Mouse (Mus musculus) kidney, postnatal 0 days (tissue): ENCODE measurements around the gene Trp73. TPM values are rescaled to one million over a fixed set of nuclear protein-coding genes. Genes with fewer than 3 reads are reported as not detected.

Experiments
- ATAC-seq: fragments of 200-750 bp; cut with Nextera tagmentation; replicated peaks from 2 replicates; pipeline ENCODE4 v1.8.0; 2017; ENCODE audit warnings: low read depth, moderate number of reproducible peaks, moderate TSS enrichment, moderate library complexity; ENCODE audit not compliant: low FRiP score
- DNase-seq: peaks from one replicate; pipeline ENCODE4 v3.0.0-alpha.2; 2016; ENCODE audit warnings: low spot score
- H3K27ac ChIP-seq: fragments of 300-500 bp; sonication (generic); 2 replicates; pipeline ENCODE4 v1.5.1; 2014; ENCODE audit warnings: mild to moderate bottlenecking
- H3K27me3 ChIP-seq: fragments of 300-500 bp; sonication (generic); 2 replicates; pipeline ENCODE4 v1.6.1; 2014; ENCODE audit warnings: low read length, mixed read lengths; ENCODE audit not compliant: insufficient read depth
- H3K36me3 ChIP-seq: fragments of 300-500 bp; sonication (generic); 2 replicates; pipeline ENCODE4 v1.6.1; 2014; ENCODE audit warnings: low read length, mixed read lengths; ENCODE audit not compliant: insufficient read depth
- H3K4me1 ChIP-seq: fragments of 300-500 bp; sonication (generic); replicated peaks from 2 replicates; pipeline ENCODE4 v1.6.1; 2014; ENCODE audit warnings: antibody characterized with exemption, low read length, mixed read lengths; ENCODE audit not compliant: insufficient read depth
- H3K4me2 ChIP-seq: fragments of 300-500 bp; sonication (generic); 2 replicates; pipeline ENCODE4 v1.6.1; 2014; ENCODE audit warnings: mild to moderate bottlenecking, low read length, moderate library complexity, mixed read lengths
- H3K4me3 ChIP-seq: fragments of 300-500 bp; sonication (generic); replicated peaks from 2 replicates; pipeline ENCODE4 v1.5.1; 2014; ENCODE audit warnings: low read depth, low read length
- H3K9ac ChIP-seq: fragments of 300-500 bp; sonication (generic); 2 replicates; pipeline ENCODE4 v1.6.1; 2014; ENCODE audit warnings: low read depth, low read length
- H3K9me3 ChIP-seq: fragments of 300-500 bp; sonication (generic); replicated peaks from 2 replicates; pipeline ENCODE4 v1.6.1; 2016; ENCODE audit warnings: low read length, inconsistent platforms, mixed read lengths
- CTCF ChIP-seq: IDR thresholded peaks from 2 replicates; pipeline ENCODE4 v1.5.1; 2016; ENCODE audit warnings: antibody characterized with exemption, low read depth, mild to moderate bottlenecking, moderate library complexity
- WGBS: fragments of 180-500 bp; shearing (Covaris S2); extraction: QIAGEN DNeasy Blood & Tissue Kit; methylation state at CpG from one replicate; pipeline ENCODE4 v1.1.7; 2014; 5-methylcytosine and 5-hydroxymethylcytosine counted together
- polyA plus RNA-seq: library from polyadenylated mRNA; unstranded; fragments of >200 nt; fragmentation: Nextera tagmentation; extraction: Ambion mirVana; gene quantifications from 2 replicates; pipeline ENCODE4 v1.2.1, GENCODE M21; 2015

Gene Trp73
- polyA plus RNA-seq, 1 experiment from 2014 or later, result 0.25 TPM

DNA sequence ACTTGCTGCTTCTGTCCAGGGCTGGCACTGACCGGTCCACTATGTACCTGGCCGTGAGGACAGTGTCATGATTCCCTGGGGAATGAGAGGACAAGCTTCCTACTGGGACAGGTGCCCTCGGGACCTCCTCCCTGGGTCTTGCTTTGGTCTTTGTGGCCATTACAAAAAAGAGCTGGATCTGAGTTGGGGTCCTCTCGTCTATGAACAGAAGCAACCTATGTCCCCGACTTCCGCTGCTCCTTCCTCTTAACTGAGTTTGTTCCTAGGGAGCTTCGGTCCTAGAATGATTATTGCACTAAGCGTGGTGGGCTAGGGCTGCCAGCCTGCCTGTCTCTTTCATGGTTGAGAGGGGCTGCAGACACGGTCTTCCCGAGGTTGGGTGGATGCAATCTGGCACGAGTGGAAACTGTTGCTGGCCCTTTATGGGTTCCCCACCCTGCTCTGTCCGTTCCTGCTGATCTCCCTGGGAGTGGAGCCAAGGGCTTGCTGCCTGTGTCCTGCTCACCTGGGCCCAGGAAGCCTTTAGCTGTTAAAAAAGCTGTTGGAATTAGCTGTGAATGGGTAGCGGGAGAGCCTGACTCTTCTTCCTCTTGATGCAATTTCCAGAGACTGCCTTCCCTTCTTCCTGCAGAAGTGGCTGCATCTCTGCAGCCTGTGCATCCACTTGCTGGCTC is 32.1 kb upstream of the Trp73 start:
- H3K9ac ChIP-seq, result no peak overlapping the region
- peak overlapping the region; percentile 67 for H3K4me2 ChIP-seq
- no peak for TF ChIP-seq CTCF
- H3K9me3 ChIP-seq, result no peaks in the 10 kb centered on the region
- H3K27ac ChIP-seq, result no peak overlapping the region
- ATAC-seq (no peak), DNase-seq (no peak)
- H3K4me3 ChIP-seq, result peak overlapping the region; percentile 43; the same call in 1 of the 2 replicates
- 41% methylated on average over 13 of the region's 13 CpGs for WGBS
- peaks cover 40% of the 10 kb centered on the region for H3K27me3 ChIP-seq
- H3K4me1 ChIP-seq, result peaks cover 14% of the 10 kb centered on the region; the same call in 1 of the 2 replicates
- no peaks in the 10 kb centered on the region for H3K36me3 ChIP-seq

GRCm38 (mm10) chr4:154171151-154171930 is 31.3 kb upstream of the Trp73 start:
- H3K27me3 ChIP-seq, result peaks cover 40% of the 10 kb centered on the region
- peak overlapping the region; percentile 67 for H3K4me2 ChIP-seq
- TF ChIP-seq CTCF, result no peak
- peaks cover 14% of the 10 kb centered on the region; the same call in 1 of the 2 replicates for H3K4me1 ChIP-seq
- 2% methylated on average over 37 of the region's 37 CpGs for WGBS
- H3K36me3 ChIP-seq, result no peaks in the 10 kb centered on the region
- peak overlapping the region; percentile 42 for H3K9ac ChIP-seq
- DNase-seq (peak; percentile 40), ATAC-seq (no peak; the same call in 1 of the 2 replicates)
- H3K9me3 ChIP-seq, result no peaks in the 10 kb centered on the region
- peak overlapping the region; percentile 43 for H3K4me3 ChIP-seq
- H3K27ac ChIP-seq, result no peak overlapping the region

DNA sequence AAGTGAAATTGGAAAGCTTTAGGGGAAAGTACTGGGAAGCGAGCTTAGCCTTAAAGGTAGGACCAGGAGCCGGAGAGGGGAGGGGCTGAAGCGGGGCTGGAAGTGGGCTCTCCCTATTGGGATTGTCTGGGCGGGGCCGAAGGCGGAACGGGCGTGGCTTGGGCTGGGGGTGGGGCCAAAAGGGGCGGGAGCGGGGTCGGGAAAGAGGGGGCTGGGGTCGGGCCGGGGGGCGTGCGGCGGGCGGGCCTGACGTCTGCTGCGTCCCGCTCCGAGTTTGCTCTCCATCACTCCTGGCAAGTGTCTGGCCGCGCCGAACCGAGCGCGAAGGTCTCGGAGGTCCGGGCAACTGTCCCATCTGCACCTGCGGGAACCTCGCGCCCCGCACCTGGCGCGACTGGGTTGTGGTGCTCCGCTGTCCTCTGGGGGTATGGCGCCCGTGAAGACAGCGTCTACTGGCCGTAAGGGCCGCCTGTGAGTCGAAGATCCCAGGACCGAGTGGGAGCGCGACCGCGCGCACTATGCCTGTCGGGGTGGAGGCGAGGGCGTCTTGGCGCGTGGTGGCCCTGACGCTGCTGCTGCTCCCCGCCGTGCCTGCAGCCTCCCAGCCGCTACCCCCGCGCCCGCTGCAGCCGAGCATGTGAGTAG is 30.6 kb upstream of the Trp73 start, which contains the start of gene Megf6:
Megf6 (plus strand) TSS at position 225 of the 645 bp plus-strand sequence.
- peak within 1 kb of the TSS; percentile 67 for H3K4me2 ChIP-seq
- H3K27ac ChIP-seq, result no peak within 1 kb of the TSS
- WGBS, result under 1% methylated on average over 56 of the region's 61 CpGs
- peak within 1 kb of the TSS; percentile 43 for H3K4me3 ChIP-seq
- H3K9ac ChIP-seq, result peak within 1 kb of the TSS; percentile 42
- no peaks in the 10 kb centered on the region for H3K9me3 ChIP-seq
- peaks cover 40% of the 10 kb centered on the region for H3K27me3 ChIP-seq
- H3K4me1 ChIP-seq, result peaks cover 14% of the 10 kb centered on the region; the same call in 1 of the 2 replicates
- ATAC-seq (peak; percentile 59; the same call in 1 of the 2 replicates), DNase-seq (peak; percentile 57)
- no peak for TF ChIP-seq CTCF
- no peaks in the 10 kb centered on the region for H3K36me3 ChIP-seq

- peak overlapping the region; percentile 67 for H3K4me2 ChIP-seq
- peaks cover 14% of the 10 kb centered on the region; the same call in 1 of the 2 replicates for H3K4me1 ChIP-seq
- 0 out of 2 replicates have a peak overlapping the region, but pooled peaks have one; percentile 37 for H3K9ac ChIP-seq
- WGBS, result 3% methylated on average over 15 of the region's 15 CpGs
- 0 out of 2 replicates have a peak, but pooled peaks have one; percentile 11 for ATAC-seq
- no peak for TF ChIP-seq CTCF
- H3K9me3 ChIP-seq, result no peaks in the 10 kb centered on the region
- H3K4me3 ChIP-seq, result peak overlapping the region; percentile 43
- no peaks in the 10 kb centered on the region for H3K36me3 ChIP-seq
- H3K27me3 ChIP-seq, result peaks cover 40% of the 10 kb centered on the region
- DNase-seq, result no peak
- H3K27ac ChIP-seq, result no peak overlapping the region
Observed at GRCm38 (mm10) chr4:154170021-154170420, 30.0 kb upstream of the Trp73 start.

GRCm38 (mm10) chr4:154167053-154167452 is 27.0 kb upstream of the Trp73 start:
- H3K4me3 ChIP-seq, result no peak overlapping the region
- no peaks in the 10 kb centered on the region for H3K36me3 ChIP-seq
- TF ChIP-seq CTCF, result peak; percentile 80
- ATAC-seq, result no peak
- peak; percentile 62 for DNase-seq
- no peak overlapping the region for H3K27ac ChIP-seq
- H3K27me3 ChIP-seq, result peaks cover 33% of the 10 kb centered on the region
- H3K4me2 ChIP-seq, result no peak overlapping the region
- H3K9ac ChIP-seq, result no peak overlapping the region
- WGBS, result 27% methylated on average over 5 of the region's 5 CpGs
- peaks cover 14% of the 10 kb centered on the region; the same call in 1 of the 2 replicates for H3K4me1 ChIP-seq
- H3K9me3 ChIP-seq, result no peaks in the 10 kb centered on the region

- no peak for ATAC-seq
- peak; percentile 91 for TF ChIP-seq CTCF
- no peak overlapping the region for H3K4me2 ChIP-seq
- H3K4me3 ChIP-seq, result no peak overlapping the region
- H3K9me3 ChIP-seq, result no peaks in the 10 kb centered on the region
- DNase-seq, result peak; percentile 73
- peaks cover under 1% of the 10 kb centered on the region for H3K36me3 ChIP-seq
- H3K4me1 ChIP-seq, result peaks cover 15% of the 10 kb centered on the region; the same call in 1 of the 2 replicates
- no peaks in the 10 kb centered on the region for H3K27me3 ChIP-seq
- WGBS, result 8% methylated on average over 7 of the region's 7 CpGs
- H3K27ac ChIP-seq, result no peak overlapping the region
- no peak overlapping the region for H3K9ac ChIP-seq
Observed at GRCm38 (mm10) chr4:154163296-154163695, 23.3 kb upstream of the Trp73 start.
